Mouse (Mus musculus) T-helper 17 cell (primary cell): ENCODE measurements around the gene Tbc1d10c.

Source experiments
- in situ Hi-C, 2 experiments: fragments of 300-600 bp; cut with MboI, MseI; formaldehyde crosslinking; loops; 1 replicate in 1 of 2; 2 replicates in 1 of 2; pipeline ENCODE4 v1.15.1; 2025; ENCODE audit warnings: high pct_unique_total_duplicates in 2 of 2

Gene Tbc1d10c

GRCm38 (mm10) chr19:4215451-4215840 is 24.4 kb upstream of the Tbc1d10c start:
- in situ Hi-C loops = no loop called here

DNA sequence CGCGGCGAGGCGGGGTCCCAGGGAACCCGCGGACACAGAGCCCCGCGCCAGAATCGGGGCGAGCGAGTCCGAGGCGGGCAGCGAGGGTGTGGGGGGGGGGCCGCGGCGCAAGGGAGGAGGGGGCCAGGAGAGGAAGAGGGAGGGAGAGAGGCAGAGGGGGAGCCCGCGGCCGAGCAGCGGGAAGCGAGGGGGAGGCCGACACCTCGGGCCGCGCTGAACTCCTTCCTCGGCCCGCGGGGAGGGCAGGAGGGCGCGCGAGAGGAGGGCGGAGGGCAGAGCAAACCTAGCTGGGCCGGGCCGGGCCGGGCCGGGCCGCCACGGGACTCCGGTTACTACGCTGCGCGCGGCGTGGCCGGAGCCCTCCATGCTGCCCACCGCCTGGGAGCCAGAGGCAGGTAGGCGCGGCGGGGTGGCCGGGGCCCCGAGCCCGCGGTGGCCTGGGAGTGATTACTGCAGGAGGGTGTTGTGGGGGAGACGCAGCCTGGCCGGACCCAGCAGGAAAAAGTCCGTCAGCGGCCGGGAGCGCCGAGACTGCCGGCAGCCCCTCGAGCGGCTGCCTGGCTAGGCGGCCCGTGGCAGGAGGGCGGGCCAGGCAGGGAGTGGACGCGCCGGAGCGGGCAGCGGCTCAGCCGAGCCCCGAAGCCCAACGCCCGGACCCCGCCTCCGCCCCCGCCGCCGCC is 23.8 kb upstream of the Tbc1d10c start:
- in situ Hi-C loops = no loop called here

DNA sequence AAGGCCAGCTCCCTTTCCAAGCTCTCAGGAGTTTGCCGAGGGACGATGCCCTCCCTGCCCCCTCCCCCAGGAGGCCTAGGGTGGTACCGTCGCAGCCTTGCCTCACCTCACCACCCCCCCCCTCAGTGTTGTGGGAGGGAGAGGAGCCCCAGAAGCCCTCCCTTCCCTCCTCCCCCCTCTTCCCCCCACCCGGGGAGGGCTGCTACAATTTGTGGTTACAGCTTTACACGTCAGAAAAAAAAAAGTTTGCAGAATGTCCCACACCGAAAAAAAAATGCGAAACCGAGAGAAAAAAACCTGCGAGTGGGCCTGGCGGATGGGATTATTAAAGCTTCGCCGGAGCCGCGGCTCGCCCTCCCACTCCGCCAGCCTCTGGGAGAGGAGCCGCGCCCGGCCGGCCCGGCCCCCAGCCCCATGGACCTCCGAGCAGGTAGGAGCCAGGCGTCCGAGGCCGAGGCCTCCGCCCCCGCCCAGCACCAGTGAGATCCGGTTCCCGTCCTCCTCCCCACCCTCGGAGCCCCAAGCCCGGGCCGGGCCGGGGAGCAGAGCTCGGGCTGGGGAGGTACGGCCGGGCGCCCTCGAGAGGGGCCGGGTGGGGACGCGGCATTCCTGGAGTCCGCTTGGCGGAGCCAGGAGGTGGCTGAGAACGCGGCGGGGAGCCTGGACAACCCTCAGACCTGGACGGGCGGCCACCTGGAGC is 23.1 kb upstream of the Tbc1d10c start, which contains the start of the genes Clcf1 and AC109138.7:
TSS of gene Clcf1 (plus strand) at position 168 of the 700 bp plus-strand sequence.
TSS of gene AC109138.7 (plus strand) at position 287 of the 700 bp plus-strand sequence.
- in situ Hi-C loops = no loop called here

GRCm38 (mm10) chr19:4213524-4213974 is 22.5 kb upstream of the Tbc1d10c start:
- in situ Hi-C loops = no loop called here

DNA sequence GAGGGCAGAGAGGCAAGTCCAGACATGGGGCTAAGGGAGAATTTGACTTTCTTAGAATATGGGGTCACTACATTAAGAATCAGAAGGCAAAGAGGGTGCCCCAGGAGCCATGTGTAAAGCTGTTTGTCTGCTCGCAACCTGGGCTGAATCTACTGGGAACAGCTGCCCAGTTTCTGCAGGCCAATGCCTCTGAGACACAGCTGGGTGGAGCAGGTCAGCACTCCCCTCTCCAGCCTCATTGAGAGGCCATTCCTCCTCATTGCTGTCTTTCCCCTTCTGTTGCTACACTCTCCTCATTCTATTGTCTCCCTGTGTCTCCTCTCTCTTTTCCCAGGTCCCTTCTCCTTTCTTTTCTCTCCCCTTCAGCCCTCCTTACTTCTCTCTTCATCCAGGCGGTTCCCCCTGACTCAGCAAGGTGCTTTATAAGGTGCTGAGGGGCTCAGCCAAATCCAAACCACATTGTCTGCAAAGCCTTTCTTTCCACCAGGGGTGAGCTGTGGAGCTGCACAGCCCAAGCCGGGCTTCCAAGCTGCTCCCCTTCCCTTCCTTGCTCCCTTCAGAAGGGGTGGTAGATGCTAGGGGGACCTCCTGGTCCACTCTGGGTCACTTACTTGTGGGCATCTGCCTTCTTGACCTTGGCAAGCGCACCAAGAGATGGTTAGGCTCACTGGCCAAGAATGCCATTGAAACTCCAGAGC is 21.0 kb upstream of the Tbc1d10c start:
- in situ Hi-C loops = no loop called here

DNA sequence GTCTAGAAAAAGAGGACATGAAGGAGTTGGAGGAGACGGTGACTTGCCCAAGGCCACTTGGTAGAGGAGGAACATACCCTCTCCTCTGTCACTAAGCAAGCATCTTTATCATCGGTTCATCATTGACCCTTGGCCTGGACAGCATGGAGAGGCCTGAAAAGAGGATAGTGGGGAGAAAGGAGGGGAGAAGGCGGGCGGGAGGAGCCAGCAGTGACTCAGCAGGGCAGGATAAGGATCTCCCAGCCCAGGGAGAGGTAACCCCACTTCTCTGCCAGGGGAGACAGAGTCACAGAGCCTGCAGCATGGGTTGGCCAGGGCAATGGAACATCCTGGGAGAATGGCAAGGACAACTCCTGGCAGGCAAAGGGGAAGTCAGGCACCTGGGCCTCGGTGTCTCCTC is 17.5 kb upstream of the Tbc1d10c start:
- in situ Hi-C loops = loop anchor here in 1 of 2 experiments (5.0 kb wide), 1 partner anchor 34 kb away; no protein-coding TSS in a partner anchor

DNA sequence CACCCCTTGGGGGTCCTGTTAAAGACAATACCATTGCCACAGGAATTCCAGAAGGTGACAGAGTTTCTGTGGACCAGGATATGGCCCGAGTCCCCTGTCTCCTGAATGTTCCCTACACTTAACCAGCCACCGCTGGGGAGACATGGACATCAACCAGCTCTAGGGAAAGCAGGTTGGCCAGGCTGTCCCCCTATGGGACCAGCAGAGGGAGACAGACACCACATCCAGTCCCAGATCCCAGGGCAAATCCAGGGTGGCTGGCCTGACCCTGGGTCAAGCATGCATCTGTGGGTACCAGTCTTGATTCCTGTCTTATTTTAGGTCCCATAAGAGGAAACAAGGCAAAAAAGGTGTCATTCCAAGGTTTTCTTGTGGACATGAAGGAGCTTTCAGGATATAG is 15.9 kb upstream of the Tbc1d10c start:
- in situ Hi-C loops = loop anchor here in 1 of 2 experiments (5.0 kb wide), 1 partner anchor 35 kb away; no protein-coding TSS in a partner anchor

DNA sequence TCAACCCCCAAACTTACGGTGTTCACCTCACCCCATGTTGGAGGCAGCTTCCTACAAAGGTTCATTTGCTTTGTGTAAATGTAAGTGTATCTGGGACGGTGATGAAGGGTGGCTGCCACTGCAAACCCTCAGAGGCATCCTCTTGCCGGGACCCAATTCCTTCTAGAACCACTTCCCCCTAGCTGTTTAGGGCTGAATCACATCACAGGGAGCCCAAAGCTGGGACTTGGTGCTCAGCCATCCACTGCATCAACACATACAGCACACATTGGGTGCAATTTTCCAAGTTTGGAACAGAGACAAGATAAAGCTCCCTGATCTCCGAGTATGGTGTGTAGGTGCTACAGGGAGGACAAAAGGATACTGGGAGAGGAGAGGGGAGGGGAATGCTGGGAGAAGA is 13.8 kb upstream of the Tbc1d10c start:
- in situ Hi-C loops = loop anchor here in 1 of 2 experiments (5.0 kb wide), 1 partner anchor 37 kb away; no protein-coding TSS in a partner anchor

DNA sequence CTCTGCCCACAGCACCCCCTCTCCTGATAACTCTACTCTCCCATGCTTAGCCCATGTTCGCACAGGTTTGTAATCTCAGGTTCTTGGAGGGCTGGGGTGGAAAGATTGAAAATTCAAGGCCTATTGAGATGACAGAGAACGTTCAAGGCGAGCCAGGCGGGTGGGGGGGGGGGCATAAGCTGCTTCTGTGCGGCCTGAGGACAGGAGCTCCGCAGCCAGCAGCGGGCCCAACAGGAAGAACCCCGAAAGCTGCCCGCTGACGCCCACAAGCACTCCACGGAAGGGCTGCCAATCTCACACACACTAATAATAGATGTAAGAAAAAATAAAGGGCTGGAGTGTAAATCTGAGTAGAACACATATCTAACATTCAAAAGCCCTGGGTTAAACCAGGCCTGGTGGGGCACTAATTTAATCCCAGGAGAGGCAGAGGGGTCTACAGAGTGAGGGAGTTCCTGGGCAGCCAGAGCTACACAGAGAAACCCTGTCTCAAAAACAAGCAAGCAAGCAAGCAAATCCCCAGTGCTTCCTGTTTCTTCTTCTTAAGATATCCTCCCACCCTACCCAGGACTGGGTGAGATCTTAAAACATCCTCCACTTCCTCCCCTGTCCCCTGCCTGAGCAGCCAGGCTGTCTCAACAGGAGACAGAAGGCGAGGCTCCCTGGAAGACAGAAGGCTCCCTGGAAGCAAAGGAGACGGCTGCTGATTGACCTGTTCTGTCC is 12.7 kb upstream of the Tbc1d10c start:
- in situ Hi-C loops = no loop called here

DNA sequence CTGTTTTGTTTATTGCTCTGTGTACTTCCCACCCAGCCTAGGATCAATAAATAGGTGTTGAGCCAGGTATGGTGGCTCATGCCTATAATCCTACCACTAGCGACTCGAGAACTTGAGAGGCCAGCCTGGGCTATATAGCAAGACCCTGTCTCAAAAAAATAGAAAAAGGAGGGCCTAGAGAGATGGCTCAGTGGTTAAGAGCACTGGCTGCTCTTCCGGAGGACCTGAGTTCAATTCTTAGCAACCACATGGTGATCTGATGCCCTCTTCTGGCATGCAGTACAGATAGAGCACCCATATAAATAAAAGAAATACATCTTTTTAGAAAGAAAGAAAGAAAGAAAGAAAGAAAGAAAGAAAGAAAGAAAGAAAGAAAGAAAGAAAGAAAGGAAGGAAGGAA is 12.1 kb upstream of the Tbc1d10c start:
- in situ Hi-C loops = no loop called here

- in situ Hi-C loops = no loop called here
These were observed 11.1 kb upstream of the Tbc1d10c start for GRCm38 (mm10) chr19:4202149-4202548.

- in situ Hi-C loops = no loop called here
These were observed 10.3 kb upstream of the Tbc1d10c start, which contains the start of gene Rad9a for GRCm38 (mm10) chr19:4201291-4201909. TSS of gene Rad9a (minus strand) at chr19:4201662.

DNA sequence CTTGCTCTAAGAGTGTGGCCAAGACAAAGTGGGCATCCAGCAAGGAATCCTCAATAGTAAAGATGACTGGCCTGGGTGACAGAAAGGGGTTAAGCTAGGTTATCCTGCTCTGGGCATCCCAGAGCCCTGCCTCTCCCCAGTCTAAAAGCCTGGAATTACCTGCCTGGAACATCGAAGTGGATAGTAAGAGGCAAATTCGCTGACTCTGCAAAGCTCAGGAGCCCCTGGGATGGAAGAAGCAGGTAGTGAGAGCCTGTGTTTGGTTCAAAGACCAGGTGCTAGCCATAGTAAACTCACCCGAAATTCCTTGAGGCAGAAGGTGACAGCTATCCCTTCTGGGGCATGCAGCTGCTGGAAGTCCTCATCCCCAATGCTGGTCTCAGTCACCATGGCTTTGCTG is 6.1 kb upstream of the Tbc1d10c start:
- in situ Hi-C loops = no loop called here

DNA sequence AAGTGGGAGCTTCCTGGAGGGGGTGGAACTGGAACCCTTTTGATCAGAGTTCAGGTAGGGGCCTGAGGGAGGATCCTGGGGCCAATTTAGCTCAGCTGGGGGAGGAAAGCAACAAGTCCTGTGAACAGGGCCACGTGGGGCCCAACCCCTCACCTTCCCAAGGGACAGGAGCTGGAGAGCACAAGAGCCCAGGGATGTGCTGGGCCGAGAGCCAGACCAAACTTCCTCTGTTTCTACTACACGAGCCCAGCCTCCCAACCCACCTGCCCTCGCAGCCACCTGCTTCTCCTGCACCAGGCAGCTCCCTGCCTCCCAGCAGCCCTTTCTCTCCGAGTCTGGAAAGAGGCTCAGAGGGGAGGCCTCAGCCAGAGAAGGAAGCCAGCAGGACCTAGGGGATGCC is 5.5 kb upstream of the Tbc1d10c start:
- in situ Hi-C loops = no loop called here

DNA sequence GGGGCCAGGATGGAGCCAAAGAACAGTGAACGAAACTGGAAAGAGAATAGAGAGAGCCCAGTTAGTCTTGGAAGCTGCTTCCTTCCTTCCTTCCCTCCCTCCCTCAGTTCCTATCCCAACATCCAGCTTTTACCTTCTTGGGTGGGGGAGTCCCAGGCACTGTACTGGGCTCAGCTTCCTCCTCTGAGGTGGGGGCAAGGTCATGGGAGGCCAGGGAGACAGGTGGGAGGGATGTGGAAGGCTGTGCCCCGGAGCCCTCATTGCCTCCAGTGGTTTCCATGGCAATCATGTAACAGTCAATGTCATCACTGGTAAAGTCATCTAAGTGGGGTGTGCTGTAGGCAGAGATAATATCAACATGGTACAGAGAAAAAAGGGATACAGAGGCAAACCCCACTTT is 5.0 kb upstream of the Tbc1d10c start:
- in situ Hi-C loops = no loop called here

- in situ Hi-C loops = no loop called here
These were observed 3.9 kb upstream of the Tbc1d10c start for GRCm38 (mm10) chr19:4194776-4195650.

DNA sequence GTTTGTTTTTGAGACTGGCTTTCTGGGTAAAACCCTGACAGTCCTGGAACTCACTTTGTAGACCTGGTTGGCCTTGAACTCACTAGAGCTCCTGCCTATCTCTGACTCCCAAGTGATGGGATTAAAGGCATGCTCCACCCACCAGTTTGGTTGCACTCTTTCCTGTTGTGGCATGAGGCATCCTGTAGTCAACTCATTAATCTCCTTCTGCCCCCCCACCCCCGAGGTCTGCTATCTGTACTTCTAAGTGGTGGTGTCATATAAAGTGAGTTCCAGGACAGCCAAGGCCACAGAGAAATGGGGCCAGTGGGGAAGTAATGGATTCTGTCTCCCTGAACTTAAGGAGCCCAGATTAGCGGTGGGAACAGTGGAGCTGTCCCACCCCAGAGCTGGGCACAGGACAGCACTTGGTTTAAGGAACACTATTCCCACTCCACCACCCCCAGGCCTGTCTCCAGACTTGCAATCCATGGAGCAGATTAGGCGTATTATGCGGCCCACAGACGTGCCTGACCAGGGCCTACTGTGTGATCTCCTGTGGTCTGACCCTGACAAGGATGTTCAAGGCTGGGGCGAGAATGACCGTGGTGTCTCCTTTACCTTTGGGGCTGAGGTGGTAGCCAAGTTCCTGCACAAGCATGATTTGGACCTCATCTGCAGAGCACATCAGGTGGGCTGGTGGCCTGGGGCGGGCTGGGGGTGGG is 3.1 kb upstream of the Tbc1d10c start:
- in situ Hi-C loops = no loop called here

- in situ Hi-C loops = no loop called here
These were observed 2.0 kb upstream of the Tbc1d10c start for GRCm38 (mm10) chr19:4193129-4193528.

DNA sequence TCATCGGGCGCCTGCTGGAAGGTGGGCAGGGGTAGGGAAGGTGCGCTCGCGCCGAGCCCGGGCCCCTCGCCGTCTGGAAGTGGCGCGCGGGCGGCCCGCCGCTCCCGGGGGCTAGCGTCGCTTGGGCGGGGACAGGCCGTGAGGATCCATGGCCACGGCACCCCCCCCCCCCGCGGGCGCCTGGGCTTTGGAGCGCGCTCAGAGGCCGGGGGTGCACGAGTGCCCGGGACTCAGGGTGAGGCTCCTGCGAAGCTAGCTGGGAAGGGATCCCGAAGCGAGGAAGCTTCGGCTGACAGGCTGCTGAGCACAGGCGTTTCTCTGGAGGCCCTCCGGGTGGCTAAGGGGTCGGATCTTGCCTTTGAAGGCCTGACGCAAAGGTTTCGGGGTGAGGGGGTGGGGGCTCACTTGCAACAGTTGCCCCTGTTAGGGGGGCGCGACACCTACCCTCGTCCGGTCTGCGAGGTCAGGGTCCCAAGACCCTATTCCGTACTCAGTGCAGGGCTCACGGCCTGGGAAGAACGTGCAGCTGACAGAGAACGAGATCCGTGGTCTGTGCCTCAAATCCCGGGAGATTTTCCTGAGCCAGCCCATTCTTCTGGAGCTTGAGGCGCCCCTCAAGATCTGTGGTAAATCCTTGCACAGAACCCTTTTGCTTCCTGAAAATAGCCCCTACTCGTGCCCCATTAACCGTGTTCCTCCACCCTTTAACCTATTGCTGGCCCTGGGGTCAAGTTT is 1.3 kb upstream of the Tbc1d10c start:
- in situ Hi-C loops = no loop called here
